Mouse (Mus musculus) liver, adult 2 months (tissue): Measurements from ENCODE around the gene Gm48551.

ENCODE experiments used
- CTCF ChIP-seq: fragments of 200-500 bp; IDR thresholded peaks from 2 replicates; pipeline ENCODE4 v1.5.1; 2011; ENCODE audit warnings: low read depth, low read length, control low read depth
- POLR2A ChIP-seq: fragments of 200-500 bp; IDR thresholded peaks from 2 replicates; pipeline ENCODE4 v1.6.1; 2011; ENCODE audit warnings: low read length, control low read depth; ENCODE audit not compliant: insufficient read depth; ENCODE audit errors: extremely low read depth

- TF ChIP-seq POLR2A (no peak), CTCF (no peak)
Observed at GRCm38 (mm10) chr10:81342686-81343505, 41.4 kb upstream of the Gm48551 start, which contains the start of gene Gipc3.
